Mouse (Mus musculus) lung, adult 2 months (tissue): ENCODE measurements at regions not wholly inside any gene's neighbourhood (a gene's known extent, or its start where the extent isn't known, plus 50 kb on each side); places are given as distances from the start of the nearest gene placed in this dataset.

ENCODE experiments used
- DNase-seq: peaks from one replicate; pipeline ENCODE4 v3.0.0; 2022
- H3K4me1 ChIP-seq: fragments of 200-500 bp; 2 replicates; pipeline ENCODE4 v1.6.1; 2011; ENCODE audit warnings: low read length; ENCODE audit not compliant: control insufficient read depth, insufficient read depth
- H3K4me3 ChIP-seq: fragments of 200-500 bp; replicated peaks from 2 replicates; pipeline ENCODE3; 2011; ENCODE audit warnings: low read depth, mild to moderate bottlenecking, control low read depth, low read length; ENCODE audit errors: extremely low read depth
- CTCF ChIP-seq: fragments of 200-500 bp; IDR thresholded peaks from 2 replicates; pipeline ENCODE4 v1.5.1; 2011; ENCODE audit warnings: mild to moderate bottlenecking, low read length, control low read depth; ENCODE audit not compliant: insufficient read depth
- POLR2A ChIP-seq: fragments of 200-500 bp; IDR thresholded peaks from 2 replicates; pipeline ENCODE4 v1.6.1; 2011; ENCODE audit warnings: low read depth, mild to moderate bottlenecking, control low read depth, low read length, borderline replicate concordance; ENCODE audit errors: extremely low read depth
- WGBS: fragments of 180-500 bp; shearing (Covaris S2); methylation state at CpG from one replicate; pipeline ENCODE4 v1.1.7; 2018; 5-methylcytosine and 5-hydroxymethylcytosine counted together

GRCm38 (mm10) chr10:17261192-17261824 lies 461.7 kb upstream of the Cited2 start:
- no peak overlapping the region for H3K4me3 ChIP-seq
- no peak for DNase-seq
- WGBS = 56% methylated on average over 4 of the region's 4 CpGs
- no peaks in the 10 kb centered on the region for H3K4me1 ChIP-seq
- TF ChIP-seq POLR2A = no peak
- TF ChIP-seq CTCF = no peak

- Histone ChIP-seq H3K4me1 (no peaks in the 10 kb centered on the region), H3K4me3 (no peak overlapping the region)
- no peak for TF ChIP-seq POLR2A
- no peak for TF ChIP-seq CTCF
- WGBS = 53% methylated on average over 3 of the region's 3 CpGs
- DNase-seq = no peak
Measured at GRCm38 (mm10) chr10:17261825-17262205, 461.2 kb upstream of the Cited2 start.

- WGBS = 68% methylated on average over 5 of the region's 5 CpGs
- DNase-seq = no peak
- Histone ChIP-seq H3K4me1 (no peaks in the 10 kb centered on the region), H3K4me3 (no peak overlapping the region)
- TF ChIP-seq POLR2A (no peak), CTCF (no peak)
Measured at GRCm38 (mm10) chr10:17272646-17273045, 450.4 kb upstream of the Cited2 start.

- H3K4me1 ChIP-seq = no peaks in the 10 kb centered on the region
- TF ChIP-seq CTCF = no peak
- no peak for TF ChIP-seq POLR2A
- H3K4me3 ChIP-seq = no peak overlapping the region
- no peak for DNase-seq
- 52% methylated on average over 3 of the region's 3 CpGs for WGBS
Measured at GRCm38 (mm10) chr10:17273855-17274254, 449.2 kb upstream of the Cited2 start.

- H3K4me1 ChIP-seq = no peaks in the 10 kb centered on the region
- DNase-seq = no peak
- H3K4me3 ChIP-seq = no peak overlapping the region
- no peak for TF ChIP-seq POLR2A
- no peak for TF ChIP-seq CTCF
- WGBS = 76% methylated on average over 1 of the region's 1 CpGs
Measured at GRCm38 (mm10) chr10:17275214-17275613, 447.8 kb upstream of the Cited2 start.

- DNase-seq = no peak
- no peak overlapping the region for H3K4me3 ChIP-seq
- no peaks in the 10 kb centered on the region for H3K4me1 ChIP-seq
- TF ChIP-seq CTCF (no peak), POLR2A (no peak)
Measured at GRCm38 (mm10) chr10:17277911-17278310, 445.1 kb upstream of the Cited2 start.

- no peak for DNase-seq
- TF ChIP-seq POLR2A (no peak), CTCF (no peak)
- Histone ChIP-seq H3K4me1 (no peaks in the 10 kb centered on the region), H3K4me3 (no peak overlapping the region)
- WGBS = 97% methylated on average over 5 of the region's 5 CpGs
Measured at GRCm38 (mm10) chr10:17284858-17285257, 438.2 kb upstream of the Cited2 start.

GRCm38 (mm10) chr10:17287141-17287540 lies 435.9 kb upstream of the Cited2 start:
- Histone ChIP-seq H3K4me3 (no peak overlapping the region), H3K4me1 (no peaks in the 10 kb centered on the region)
- TF ChIP-seq POLR2A (no peak), CTCF (no peak)
- WGBS = 81% methylated on average over 2 of the region's 2 CpGs
- DNase-seq = no peak

- H3K4me3 ChIP-seq = no peak overlapping the region
- H3K4me1 ChIP-seq = no peaks in the 10 kb centered on the region
- no peak for DNase-seq
- TF ChIP-seq CTCF (no peak), POLR2A (no peak)
- 59% methylated on average over 2 of the region's 2 CpGs for WGBS
Measured at GRCm38 (mm10) chr10:17288231-17288630, 434.8 kb upstream of the Cited2 start.

- TF ChIP-seq CTCF = no peak
- TF ChIP-seq POLR2A = no peak
- whole genome bisulfite sequencing = 58% methylated on average over 6 of the region's 6 CpGs
- no peak for DNase-seq
- no peaks in the 10 kb centered on the region for H3K4me1 ChIP-seq
- H3K4me3 ChIP-seq = no peak overlapping the region
Measured at GRCm38 (mm10) chr10:17292331-17292730, 430.7 kb upstream of the Cited2 start.
